Mouse (Mus musculus) limb, embryonic 11.5 days (tissue): ENCODE results near the gene Lonrf2. TPM values are rescaled to one million over a fixed set of nuclear protein-coding genes. Genes with fewer than 3 reads are reported as not detected.

Experiments used
- ATAC-seq: fragments of 200-750 bp; cut with Nextera tagmentation; 2 replicates; pipeline ENCODE4 v1.8.0; 2017; ENCODE audit warnings: low read depth; ENCODE audit not compliant: insufficient number of reproducible peaks, low FRiP score, low TSS enrichment
- DNase-seq: peaks from one replicate; pipeline ENCODE4 v3.0.0-alpha.2; 2015; ENCODE audit warnings: low spot score
- H3K27ac ChIP-seq: fragments of 300-500 bp; sonication (generic); replicated peaks from 2 replicates; pipeline ENCODE4 v1.5.1; 2014; ENCODE audit warnings: low read depth, mild to moderate bottlenecking, low read length
- H3K27me3 ChIP-seq: fragments of 300-500 bp; sonication (generic); 2 replicates; pipeline ENCODE4 v1.6.1; 2014; ENCODE audit warnings: mild to moderate bottlenecking, low read length, mixed read lengths; ENCODE audit not compliant: control insufficient read depth, insufficient read depth
- H3K36me3 ChIP-seq: fragments of 300-500 bp; sonication (generic); 2 replicates; pipeline ENCODE4 v1.6.1; 2014; ENCODE audit warnings: mild to moderate bottlenecking, low read length, moderate library complexity, mixed read lengths; ENCODE audit not compliant: control insufficient read depth, insufficient read depth
- H3K4me1 ChIP-seq: fragments of 300-500 bp; sonication (generic); 2 replicates; pipeline ENCODE4 v1.6.1; 2014; ENCODE audit warnings: low read length, mixed read lengths; ENCODE audit not compliant: control insufficient read depth, insufficient read depth
- H3K4me2 ChIP-seq: fragments of 300-500 bp; sonication (generic); 2 replicates; pipeline ENCODE4 v1.6.1; 2014; ENCODE audit warnings: low read depth, mild to moderate bottlenecking, moderate library complexity; ENCODE audit not compliant: severe bottlenecking
- H3K4me3 ChIP-seq: fragments of 300-500 bp; sonication (generic); 2 replicates; pipeline ENCODE4 v1.5.1; 2014; ENCODE audit warnings: low read depth, low read length
- H3K9ac ChIP-seq: fragments of 300-500 bp; sonication (generic); 2 replicates; pipeline ENCODE4 v1.6.1; 2014; ENCODE audit warnings: mild to moderate bottlenecking, low read length
- H3K9me3 ChIP-seq: fragments of 300-500 bp; sonication (generic); 2 replicates; pipeline ENCODE4 v1.6.1; 2016; ENCODE audit warnings: low read length; ENCODE audit not compliant: control insufficient read depth
- WGBS: fragments of 180-500 bp; shearing (Covaris S2); extraction: QIAGEN DNeasy Blood & Tissue Kit; methylation state at CpG from one replicate; pipeline ENCODE4 v1.1.7; 2014; 5-methylcytosine and 5-hydroxymethylcytosine counted together
- polyA plus RNA-seq: library from polyadenylated mRNA; unstranded; fragments of >200 nt; fragmentation: Nextera tagmentation; extraction: Ambion mirVana; gene quantifications from 2 replicates; pipeline ENCODE4 v1.2.1, GENCODE M21; 2014

The Lonrf2 gene
- polyA plus RNA-seq, 1 experiment from 2014 or later: 0.95 TPM

DNA sequence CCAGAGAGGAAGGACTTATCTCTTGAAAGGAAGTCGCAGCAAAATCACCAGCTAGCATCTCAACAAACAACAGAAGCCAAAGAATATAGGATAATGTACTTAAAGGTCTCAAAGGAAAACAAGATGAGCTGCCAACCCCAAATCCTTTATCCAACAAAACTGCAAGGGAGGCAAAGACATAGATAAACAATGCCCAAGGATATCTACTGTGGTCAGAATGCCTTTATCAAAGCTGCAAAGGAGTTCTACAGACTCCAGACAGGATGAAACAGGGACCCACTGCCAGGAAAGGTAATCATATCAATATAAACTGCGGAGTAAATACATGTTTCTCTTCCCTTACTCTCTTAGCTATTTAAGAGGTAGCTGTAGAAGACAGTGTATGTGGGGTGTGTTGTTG lies 14.1 kb upstream of the Lonrf2 start:
- no peak overlapping the region for H3K27ac ChIP-seq
- H3K9me3 ChIP-seq: no peaks in the 10 kb centered on the region
- H3K4me2 ChIP-seq: no peak overlapping the region
- WGBS: 83% methylated on average over 2 of the region's 2 CpGs
- no peaks in the 10 kb centered on the region for H3K36me3 ChIP-seq
- ATAC-seq (no peak), DNase-seq (no peak)
- no peaks in the 10 kb centered on the region for H3K4me1 ChIP-seq
- H3K9ac ChIP-seq: no peak overlapping the region
- H3K27me3 ChIP-seq: 0 out of 2 replicates have a peak, but pooled peaks cover 2% of the 10 kb centered on the region
- no peak overlapping the region for H3K4me3 ChIP-seq

DNA sequence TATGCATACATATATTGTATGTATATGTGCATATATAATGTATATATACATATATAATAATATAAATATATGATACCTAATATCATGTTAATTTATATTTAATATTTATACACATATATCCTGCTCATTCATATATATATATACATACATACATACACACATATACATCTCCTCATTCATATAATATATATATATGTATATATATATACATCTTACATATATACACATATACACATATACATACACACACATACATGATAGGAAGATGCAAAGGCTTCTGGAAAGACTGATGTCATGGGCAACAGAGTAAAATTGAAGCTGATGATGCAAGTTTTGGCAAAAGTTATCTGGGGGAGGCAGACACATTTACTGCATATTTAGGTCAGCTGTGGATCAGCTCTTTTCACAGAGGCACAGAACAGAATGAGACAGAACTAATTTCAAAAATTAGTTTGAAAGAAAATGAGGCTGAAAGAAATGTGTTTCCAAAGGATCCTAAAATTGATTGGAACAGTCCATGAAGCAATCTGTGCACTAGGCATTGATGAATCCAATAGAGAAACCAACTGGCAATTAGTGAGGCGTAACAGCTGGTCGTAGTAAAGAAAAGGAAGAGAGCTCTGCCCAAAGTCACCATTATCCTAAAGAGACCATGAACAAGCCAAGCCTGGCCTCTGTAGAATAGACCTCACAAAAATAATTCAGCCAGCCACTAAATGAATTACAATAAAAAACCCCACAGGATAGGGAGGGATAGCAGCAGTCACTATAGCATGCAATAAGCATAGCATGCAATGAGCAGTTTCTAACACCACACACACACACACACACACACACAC lies 12.2 kb upstream of the Lonrf2 start:
- no peak for ATAC-seq
- no peak for DNase-seq
- H3K4me3 ChIP-seq: no peak overlapping the region
- no peak overlapping the region for H3K4me2 ChIP-seq
- H3K9ac ChIP-seq: no peak overlapping the region
- H3K36me3 ChIP-seq: no peaks in the 10 kb centered on the region
- no peaks in the 10 kb centered on the region for H3K4me1 ChIP-seq
- no peaks in the 10 kb centered on the region for H3K27me3 ChIP-seq
- WGBS: 91% methylated on average over 2 of the region's 2 CpGs
- H3K9me3 ChIP-seq: no peaks in the 10 kb centered on the region
- no peak overlapping the region for H3K27ac ChIP-seq

DNA sequence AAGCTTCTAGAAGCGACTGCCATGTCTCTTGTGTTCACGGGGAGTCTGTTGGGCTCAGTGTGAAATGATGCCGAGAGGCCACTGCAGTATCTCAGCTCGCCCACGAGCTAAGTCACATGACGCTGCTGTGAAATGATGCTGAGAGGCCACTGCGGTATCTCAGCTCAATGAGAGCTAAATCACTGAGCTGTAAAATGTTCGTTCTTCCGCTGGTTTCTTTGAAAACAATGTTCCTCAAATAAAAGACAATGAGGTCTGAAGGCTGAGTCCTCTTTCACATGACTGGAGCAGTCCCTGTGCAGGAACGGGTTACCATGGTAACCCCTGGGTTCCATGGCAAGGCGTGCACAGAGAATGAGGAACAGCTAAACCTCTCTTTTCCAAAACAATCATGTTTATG lies 11.5 kb upstream of the Lonrf2 start:
- Histone ChIP-seq H3K9ac (no peak overlapping the region), H3K4me3 (no peak overlapping the region), H3K36me3 (no peaks in the 10 kb centered on the region), H3K27me3 (no peaks in the 10 kb centered on the region), H3K27ac (no peak overlapping the region), H3K4me2 (no peak overlapping the region), H3K9me3 (no peaks in the 10 kb centered on the region), H3K4me1 (no peaks in the 10 kb centered on the region)
- 77% methylated on average over 11 of the region's 11 CpGs for WGBS
- DNase-seq (no peak), ATAC-seq (no peak)

GRCm38 (mm10) chr1:38843275-38843674 lies 6.8 kb upstream of the Lonrf2 start:
- 71% methylated on average over 4 of the region's 4 CpGs for WGBS
- ATAC-seq (no peak), DNase-seq (no peak)
- Histone ChIP-seq H3K9me3 (no peaks in the 10 kb centered on the region), H3K27ac (no peak overlapping the region), H3K9ac (no peak overlapping the region), H3K27me3 (no peaks in the 10 kb centered on the region), H3K4me1 (no peaks in the 10 kb centered on the region), H3K4me2 (no peak overlapping the region), H3K36me3 (no peaks in the 10 kb centered on the region), H3K4me3 (no peak overlapping the region)

DNA sequence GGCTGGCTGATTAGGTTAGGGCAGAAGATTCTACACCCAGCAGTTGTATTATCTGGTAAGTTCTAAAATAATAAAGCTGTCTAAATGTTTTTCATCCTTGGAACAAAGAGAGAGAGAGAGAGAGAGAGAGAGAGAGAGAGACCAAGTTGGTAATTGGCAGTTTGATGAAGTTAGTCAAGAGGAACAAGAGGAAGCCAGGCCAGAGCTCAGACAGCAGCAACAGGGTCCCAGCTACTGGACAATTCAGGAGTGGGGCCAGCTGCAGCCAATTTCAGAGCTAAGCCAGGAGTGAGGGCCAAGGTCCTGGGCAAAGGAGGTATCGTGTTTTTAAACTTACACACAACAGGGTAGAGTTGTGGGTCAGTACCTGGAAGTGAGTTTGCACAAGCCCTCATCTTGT lies 6.3 kb upstream of the Lonrf2 start:
- no peak overlapping the region for H3K4me3 ChIP-seq
- DNase-seq: no peak
- no peaks in the 10 kb centered on the region for H3K36me3 ChIP-seq
- no peak overlapping the region for H3K9ac ChIP-seq
- H3K4me2 ChIP-seq: no peak overlapping the region
- no peak overlapping the region for H3K27ac ChIP-seq
- no peaks in the 10 kb centered on the region for H3K4me1 ChIP-seq
- no peak for ATAC-seq
- 82% methylated on average over 1 of the region's 1 CpGs for WGBS
- no peaks in the 10 kb centered on the region for H3K9me3 ChIP-seq
- no peaks in the 10 kb centered on the region for H3K27me3 ChIP-seq

DNA sequence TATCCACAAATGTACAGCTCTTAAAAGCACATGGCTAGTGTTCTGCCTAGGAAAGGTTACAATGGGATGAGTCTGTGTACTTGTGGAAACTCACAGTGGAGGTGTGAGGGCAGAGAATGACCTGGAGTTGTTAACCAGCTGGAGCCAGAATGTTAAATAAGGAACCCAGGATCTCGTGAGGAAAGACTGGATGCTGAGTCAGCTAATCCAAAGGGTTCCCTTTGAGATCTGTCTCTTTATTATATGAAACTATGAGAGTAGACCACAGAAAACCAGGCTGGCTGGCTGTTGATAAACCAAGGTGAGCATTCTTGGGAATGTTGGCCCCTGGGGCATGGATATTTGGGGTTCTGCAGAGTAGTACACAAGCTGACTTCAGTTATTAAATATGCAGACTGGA lies 3.4 kb upstream of the Lonrf2 start:
- H3K4me1 ChIP-seq: no peaks in the 10 kb centered on the region; the same call in 1 of the 2 replicates
- 41% methylated on average over 1 of the region's 1 CpGs for WGBS
- no peaks in the 10 kb centered on the region for H3K36me3 ChIP-seq
- no peak overlapping the region for H3K4me2 ChIP-seq
- H3K4me3 ChIP-seq: no peak overlapping the region
- peaks cover 23% of the 10 kb centered on the region for H3K27me3 ChIP-seq
- DNase-seq (no peak), ATAC-seq (no peak)
- no peaks in the 10 kb centered on the region for H3K9me3 ChIP-seq
- H3K9ac ChIP-seq: no peak overlapping the region
- no peak overlapping the region for H3K27ac ChIP-seq

DNA sequence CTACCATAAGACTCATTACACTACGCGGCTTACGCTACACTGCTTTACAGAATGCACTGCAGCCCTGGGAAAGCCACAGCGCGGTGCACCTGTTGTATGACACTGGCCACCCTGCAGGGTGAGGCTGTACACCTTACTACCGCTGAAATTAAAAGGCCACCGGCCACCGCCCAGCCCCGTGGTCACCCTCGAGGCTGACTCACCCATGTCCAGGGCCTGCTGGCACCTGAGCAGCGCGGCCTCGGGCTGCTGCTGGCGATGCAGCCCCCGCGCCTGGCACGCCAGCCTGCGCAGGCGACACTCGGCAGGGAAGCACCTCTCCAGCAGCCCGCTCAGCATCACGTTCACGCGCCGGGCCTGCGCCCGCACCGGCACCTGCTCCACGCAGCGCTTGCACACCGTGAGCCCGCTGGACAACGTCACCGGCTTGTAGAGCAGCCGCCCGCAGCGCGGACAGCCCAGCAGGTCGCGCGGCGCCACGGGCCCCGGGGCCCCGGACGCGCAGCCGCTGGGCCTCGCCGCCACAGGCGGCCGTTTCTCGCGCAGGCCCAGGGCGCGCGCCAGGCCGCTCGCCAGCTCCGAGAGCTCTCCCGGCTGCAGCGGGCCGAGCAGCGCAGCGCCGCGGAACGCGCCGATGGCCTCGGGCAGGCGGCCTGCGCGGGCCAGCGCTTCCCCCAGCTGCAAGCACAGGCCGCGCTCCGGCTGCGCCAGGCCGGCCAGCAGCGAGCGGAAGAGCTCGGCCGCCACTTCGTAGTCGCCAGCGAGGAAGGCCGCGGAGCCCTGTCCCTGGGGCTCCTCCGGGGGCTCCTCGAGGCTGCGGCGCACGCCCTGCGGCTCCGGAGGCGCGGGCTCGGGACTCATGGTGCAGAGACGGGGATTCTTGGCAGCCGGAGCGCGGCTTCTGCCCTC lies 689 bp downstream of the Lonrf2 start:
- DNase-seq: peak; percentile 52

GRCm38 (mm10) chr1:38834899-38835298 lies 1.6 kb downstream of the Lonrf2 start:
- DNase-seq: peak; percentile 48
- WGBS: 27% methylated on average over 3 of the region's 3 CpGs
- H3K4me2 ChIP-seq: no peak overlapping the region

More for the DNA sequence above, 689 bp downstream of the Lonrf2 start:
- peak; percentile 51; the same call in 1 of the 2 replicates for ATAC-seq
- H3K4me3 ChIP-seq: peak overlapping the region; percentile 63
- H3K4me1 ChIP-seq: no peaks in the 10 kb centered on the region; the same call in 1 of the 2 replicates
- WGBS: 3% methylated on average over 92 of the region's 103 CpGs
- no peaks in the 10 kb centered on the region for H3K9me3 ChIP-seq
- H3K27me3 ChIP-seq: peaks cover 26% of the 10 kb centered on the region
- peak overlapping the region; percentile 100 for H3K4me2 ChIP-seq
- H3K36me3 ChIP-seq: no peaks in the 10 kb centered on the region
- H3K27ac ChIP-seq: no peak overlapping the region
- H3K9ac ChIP-seq: peak overlapping the region; percentile 63

More at GRCm38 (mm10) chr1:38834899-38835298, 1.6 kb downstream of the Lonrf2 start:
- ATAC-seq: no peak
- Histone ChIP-seq H3K9me3 (no peaks in the 10 kb centered on the region), H3K27ac (no peak overlapping the region), H3K9ac (no peak overlapping the region), H3K36me3 (no peaks in the 10 kb centered on the region), H3K27me3 (peaks cover 26% of the 10 kb centered on the region), H3K4me1 (no peaks in the 10 kb centered on the region; the same call in 1 of the 2 replicates), H3K4me3 (no peak overlapping the region)
